Mouse (Mus musculus) hindbrain, postnatal 0 days (tissue): ENCODE measurements at regions not wholly inside any gene's neighbourhood (a gene's known extent, or its start where the extent isn't known, plus 50 kb on each side); places are given as distances from the start of the nearest gene placed in this dataset.

Experiments used
- ATAC-seq: fragments of 200-750 bp; cut with Nextera tagmentation; 2 replicates; pipeline ENCODE4 v1.8.0; 2017; ENCODE audit warnings: mild to moderate bottlenecking, moderate TSS enrichment, moderate library complexity
- DNase-seq: peaks from one replicate; pipeline ENCODE4 v3.0.0-alpha.2; 2015; ENCODE audit warnings: low spot score
- H3K27ac ChIP-seq: fragments of 300-500 bp; sonication (generic); 2 replicates; pipeline ENCODE4 v1.5.1; 2014; ENCODE audit warnings: mild to moderate bottlenecking
- H3K27me3 ChIP-seq: fragments of 300-500 bp; sonication (generic); 2 replicates; pipeline ENCODE4 v1.6.1; 2014; ENCODE audit warnings: low read length, mixed read lengths; ENCODE audit not compliant: insufficient read depth
- H3K36me3 ChIP-seq: fragments of 300-500 bp; sonication (generic); 2 replicates; pipeline ENCODE4 v1.6.1; 2014; ENCODE audit warnings: low read length, mixed read lengths; ENCODE audit not compliant: insufficient read depth
- H3K4me1 ChIP-seq: fragments of 300-500 bp; sonication (generic); 2 replicates; pipeline ENCODE4 v1.6.1; 2014; ENCODE audit warnings: antibody characterized with exemption, low read length, mixed read lengths; ENCODE audit not compliant: insufficient read depth
- H3K4me2 ChIP-seq: fragments of 300-500 bp; sonication (generic); 2 replicates; pipeline ENCODE4 v1.6.1; 2014; ENCODE audit warnings: low read depth, mild to moderate bottlenecking, low read length, moderate library complexity, mixed read lengths
- H3K4me3 ChIP-seq: fragments of 300-500 bp; sonication (generic); 2 replicates; pipeline ENCODE4 v1.5.1; 2014; ENCODE audit warnings: low read length
- H3K9ac ChIP-seq: fragments of 300-500 bp; sonication (generic); replicated peaks from 2 replicates; pipeline ENCODE4 v1.6.1; 2014; ENCODE audit warnings: mild to moderate bottlenecking, low read length, moderate library complexity, mixed read lengths
- H3K9me3 ChIP-seq: fragments of 300-500 bp; sonication (generic); 2 replicates; pipeline ENCODE4 v1.6.1; 2016; ENCODE audit warnings: low read length, mixed read lengths
- CTCF ChIP-seq: IDR thresholded peaks from 2 replicates; pipeline ENCODE4 v1.5.1; 2016; ENCODE audit warnings: antibody characterized with exemption, control low read depth, low read depth
- WGBS: fragments of 180-500 bp; shearing (Covaris S2); extraction: QIAGEN DNeasy Blood & Tissue Kit; methylation state at CpG from one replicate; pipeline ENCODE4 v1.1.7; 2014; 5-methylcytosine and 5-hydroxymethylcytosine counted together

DNA sequence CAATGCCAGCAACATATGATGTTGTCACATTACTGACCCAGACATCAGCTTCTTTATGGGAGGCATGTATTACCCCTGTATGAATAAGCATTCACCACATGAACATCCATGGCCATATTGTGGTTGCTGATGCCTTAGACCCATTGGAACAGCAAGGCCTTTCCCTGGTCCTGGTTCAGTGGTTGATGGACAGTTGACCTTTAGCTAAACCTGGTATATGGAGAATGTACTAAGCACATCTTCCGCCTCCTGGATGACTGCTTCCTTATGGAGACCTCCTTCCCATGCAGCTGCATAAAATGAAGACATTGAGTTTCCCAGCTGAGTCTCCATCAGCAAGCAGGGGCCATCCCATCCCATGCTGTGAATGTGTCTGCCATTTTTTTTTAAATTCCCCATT is 61.9 kb upstream of the Cwc22 start:
- WGBS: 95% methylated on average over 1 of the region's 1 CpGs

GRCm38 (mm10) chr2:78005402-78006021 is 59.3 kb upstream of the Cwc22 start:
- Histone ChIP-seq H3K27me3 (no peaks in the 10 kb centered on the region), H3K9ac (no peak overlapping the region), H3K4me1 (no peaks in the 10 kb centered on the region), H3K4me3 (no peak overlapping the region), H3K27ac (no peak overlapping the region), H3K9me3 (no peaks in the 10 kb centered on the region), H3K36me3 (no peaks in the 10 kb centered on the region), H3K4me2 (no peak overlapping the region)
- ATAC-seq: peak; percentile 59; the same call in 1 of the 2 replicates
- no peak for TF ChIP-seq CTCF
- 36% methylated on average over 7 of the region's 7 CpGs for WGBS
- DNase-seq: peak; percentile 39

More for the DNA sequence above, 61.9 kb upstream of the Cwc22 start:
- Histone ChIP-seq H3K27ac (no peak overlapping the region), H3K4me2 (no peak overlapping the region), H3K36me3 (no peaks in the 10 kb centered on the region), H3K9ac (no peak overlapping the region), H3K9me3 (no peaks in the 10 kb centered on the region), H3K4me3 (no peak overlapping the region), H3K27me3 (no peaks in the 10 kb centered on the region), H3K4me1 (no peaks in the 10 kb centered on the region)
- no peak for DNase-seq
- ATAC-seq: no peak
- TF ChIP-seq CTCF: no peak

DNA sequence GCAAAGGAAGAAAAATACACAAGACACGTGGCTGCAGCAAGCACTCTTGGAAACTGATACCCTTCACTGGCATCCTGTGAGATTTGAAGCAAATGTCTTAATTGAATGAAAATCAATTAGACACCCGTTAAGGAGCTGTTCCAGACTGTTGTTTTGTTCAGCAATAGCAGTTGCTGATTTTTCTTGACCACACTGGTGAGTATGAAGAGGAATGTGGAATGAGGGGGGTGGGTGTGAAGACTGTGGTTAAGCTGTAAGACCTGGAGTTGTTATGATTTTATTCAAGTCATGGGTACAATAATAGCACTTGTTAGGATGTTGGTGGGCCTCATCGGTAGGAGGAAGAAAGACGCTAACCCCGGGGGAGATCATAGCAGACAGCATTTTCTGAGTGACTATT is 58.3 kb upstream of the Cwc22 start:
- H3K4me3 ChIP-seq: no peak overlapping the region
- ATAC-seq (no peak), DNase-seq (no peak)
- 57% methylated on average over 5 of the region's 5 CpGs for WGBS
- H3K4me1 ChIP-seq: no peaks in the 10 kb centered on the region
- H3K27ac ChIP-seq: no peak overlapping the region
- no peaks in the 10 kb centered on the region for H3K36me3 ChIP-seq
- H3K9me3 ChIP-seq: no peaks in the 10 kb centered on the region
- no peak overlapping the region for H3K4me2 ChIP-seq
- H3K27me3 ChIP-seq: no peaks in the 10 kb centered on the region
- no peak overlapping the region for H3K9ac ChIP-seq
- no peak for TF ChIP-seq CTCF
